9 mouse cellular contexts compared by ENCODE assay signal in genomic region chr17:29569831-29570230, GRCm38 (mm10).
"Had no signal": no experiment of that assay in that cellular context is flagged by ENCODE, and none has a peak within 500 bp of the region (broad histone marks: within the 10 kb centered on the region; RNA-seq: fewer than 3 reads in every experiment).

No protein-coding gene starts in this region.

- DNase-seq: kidney, postnatal 14 days; layer of hippocampus, adult 9-11 months; liver, embryonic 13.5 days; lung, adult 2 months; lung, postnatal 14 days; lung, postnatal 4 days; midbrain, embryonic 14.5 days; thymus, adult 18-20 months; thymus, postnatal 36 days had no signal
